Mouse (Mus musculus): ENCODE measurements around the gene Tdgf1. TPM values are rescaled to one million over a fixed set of nuclear protein-coding genes. Genes with fewer than 3 reads are reported as not detected.

Gene Tdgf1
- polyA plus RNA-seq, 1 experiment from 2014 or later, result not detected

- H3K4me1 ChIP-seq (replicated peaks), result no peaks in the 10 kb centered on the region
- no peak overlapping the region for H3K9ac ChIP-seq
- no peaks in the 10 kb centered on the region for H3K9me3 ChIP-seq
- peaks cover 7% of the 10 kb centered on the region; the same call in 1 of the 2 replicates for H3K27me3 ChIP-seq (replicated peaks)
- H3K4me3 ChIP-seq (replicated peaks), result no peak overlapping the region
- H3K36me3 ChIP-seq, result no peaks in the 10 kb centered on the region
- 56% methylated on average over 6 of the region's 6 CpGs for WGBS
- H3K4me2 ChIP-seq (replicated peaks), result no peak overlapping the region
- no peak overlapping the region for H3K27ac ChIP-seq
- no peak for ATAC-seq
Observed at GRCm38 (mm10) chr9:110952398-110952797, 6.4 kb upstream of the Tdgf1 start.

GRCm38 (mm10) chr9:110951866-110952265 lies 5.9 kb upstream of the Tdgf1 start:
- ATAC-seq, result no peak
- no peak overlapping the region for H3K9ac ChIP-seq
- 91% methylated on average over 13 of the region's 13 CpGs for WGBS
- no peaks in the 10 kb centered on the region for H3K4me1 ChIP-seq (replicated peaks)
- no peaks in the 10 kb centered on the region for H3K9me3 ChIP-seq
- H3K27ac ChIP-seq, result no peak overlapping the region
- H3K4me3 ChIP-seq (replicated peaks), result no peak overlapping the region
- peaks cover 12% of the 10 kb centered on the region for H3K27me3 ChIP-seq (replicated peaks)
- no peaks in the 10 kb centered on the region for H3K36me3 ChIP-seq
- no peak overlapping the region for H3K4me2 ChIP-seq (replicated peaks)

- Histone ChIP-seq H3K4me2 (replicated peaks) (no peak within 1 kb of the TSS), H3K27ac (no peak within 1 kb of the TSS), H3K36me3 (no peaks in the 10 kb centered on the region), H3K4me3 (replicated peaks) (no peak within 1 kb of the TSS), H3K9ac (no peak within 1 kb of the TSS), H3K9me3 (no peaks in the 10 kb centered on the region), H3K4me1 (replicated peaks) (no peaks in the 10 kb centered on the region), H3K27me3 (replicated peaks) (peaks cover 17% of the 10 kb centered on the region)
- WGBS, result 73% methylated on average over 11 of the region's 11 CpGs
- no peak for ATAC-seq
Observed at GRCm38 (mm10) chr9:110951397-110951796, 5.4 kb upstream of the Tdgf1 start, which contains the start of gene Lrrc2. Lrrc2 (plus strand) TSS chr9:110951545.

GRCm38 (mm10) chr9:110950109-110950508 lies 4.2 kb upstream of the Tdgf1 start:
- Histone ChIP-seq H3K36me3 (no peaks in the 10 kb centered on the region), H3K4me3 (replicated peaks) (no peak overlapping the region), H3K27me3 (replicated peaks) (peaks cover 23% of the 10 kb centered on the region), H3K27ac (no peak overlapping the region), H3K4me2 (replicated peaks) (no peak overlapping the region), H3K4me1 (replicated peaks) (no peaks in the 10 kb centered on the region), H3K9ac (no peak overlapping the region), H3K9me3 (no peaks in the 10 kb centered on the region)
- no peak for ATAC-seq
- 96% methylated on average over 3 of the region's 3 CpGs for WGBS

GRCm38 (mm10) chr9:110948813-110949310 lies 2.9 kb upstream of the Tdgf1 start:
- no peak overlapping the region for H3K9ac ChIP-seq
- no peaks in the 10 kb centered on the region for H3K36me3 ChIP-seq
- no peaks in the 10 kb centered on the region for H3K4me1 ChIP-seq (replicated peaks)
- no peaks in the 10 kb centered on the region for H3K9me3 ChIP-seq
- H3K27ac ChIP-seq, result no peak overlapping the region
- 48% methylated on average over 8 of the region's 8 CpGs for WGBS
- H3K4me2 ChIP-seq (replicated peaks), result no peak overlapping the region
- H3K27me3 ChIP-seq (replicated peaks), result peaks cover 23% of the 10 kb centered on the region
- no peak for ATAC-seq
- no peak overlapping the region for H3K4me3 ChIP-seq (replicated peaks)

- Histone ChIP-seq H3K9ac (no peak overlapping the region), H3K27me3 (replicated peaks) (peaks cover 20% of the 10 kb centered on the region), H3K27ac (no peak overlapping the region), H3K9me3 (no peaks in the 10 kb centered on the region), H3K4me1 (replicated peaks) (no peaks in the 10 kb centered on the region), H3K4me2 (replicated peaks) (no peak overlapping the region), H3K36me3 (no peaks in the 10 kb centered on the region), H3K4me3 (replicated peaks) (no peak overlapping the region)
- 51% methylated on average over 6 of the region's 6 CpGs for WGBS
- ATAC-seq, result no peak
Observed at GRCm38 (mm10) chr9:110947900-110948299, 1.9 kb upstream of the Tdgf1 start.

GRCm38 (mm10) chr9:110947261-110947661 lies 1.3 kb upstream of the Tdgf1 start:
- 31% methylated on average over 6 of the region's 6 CpGs for WGBS
- Histone ChIP-seq H3K27me3 (replicated peaks) (peaks cover 20% of the 10 kb centered on the region), H3K4me3 (replicated peaks) (no peak overlapping the region), H3K9ac (no peak overlapping the region), H3K9me3 (no peaks in the 10 kb centered on the region), H3K4me2 (replicated peaks) (no peak overlapping the region), H3K27ac (no peak overlapping the region), H3K36me3 (no peaks in the 10 kb centered on the region), H3K4me1 (replicated peaks) (no peaks in the 10 kb centered on the region)
- ATAC-seq, result no peak

GRCm38 (mm10) chr9:110946548-110947044 lies 638 bp upstream of the Tdgf1 start:
- WGBS, result 37% methylated on average over 20 of the region's 20 CpGs
- H3K27me3 ChIP-seq (replicated peaks), result peaks cover 20% of the 10 kb centered on the region
- no peaks in the 10 kb centered on the region for H3K9me3 ChIP-seq
- ATAC-seq, result no peak
- H3K36me3 ChIP-seq, result no peaks in the 10 kb centered on the region
- H3K4me2 ChIP-seq (replicated peaks), result no peak overlapping the region
- no peak overlapping the region for H3K27ac ChIP-seq
- H3K4me1 ChIP-seq (replicated peaks), result no peaks in the 10 kb centered on the region
- H3K4me3 ChIP-seq (replicated peaks), result no peak overlapping the region
- H3K9ac ChIP-seq, result no peak overlapping the region

- no peaks in the 10 kb centered on the region for H3K4me1 ChIP-seq (replicated peaks)
- no peak for ATAC-seq
- H3K27me3 ChIP-seq (replicated peaks), result peaks cover 20% of the 10 kb centered on the region
- H3K4me3 ChIP-seq (replicated peaks), result no peak overlapping the region
- H3K36me3 ChIP-seq, result no peaks in the 10 kb centered on the region
- H3K9ac ChIP-seq, result no peak overlapping the region
- no peaks in the 10 kb centered on the region for H3K9me3 ChIP-seq
- H3K4me2 ChIP-seq (replicated peaks), result no peak overlapping the region; the same call in 1 of the 2 replicates
- no peak overlapping the region for H3K27ac ChIP-seq
- 10% methylated on average over 18 of the region's 18 CpGs for WGBS
Observed at GRCm38 (mm10) chr9:110945343-110945742, 615 bp downstream of the Tdgf1 start.

- Histone ChIP-seq H3K27ac (no peak overlapping the region), H3K9me3 (no peaks in the 10 kb centered on the region), H3K27me3 (replicated peaks) (peaks cover 20% of the 10 kb centered on the region), H3K36me3 (no peaks in the 10 kb centered on the region), H3K4me1 (replicated peaks) (no peaks in the 10 kb centered on the region), H3K4me3 (replicated peaks) (no peak overlapping the region), H3K9ac (no peak overlapping the region), H3K4me2 (replicated peaks) (no peak overlapping the region)
- no peak for ATAC-seq
- 34% methylated on average over 13 of the region's 13 CpGs for WGBS
Observed at GRCm38 (mm10) chr9:110944265-110944664, 1.7 kb downstream of the Tdgf1 start.

- 69% methylated on average over 12 of the region's 12 CpGs for WGBS
- ATAC-seq, result no peak
- Histone ChIP-seq H3K27me3 (replicated peaks) (no peaks in the 10 kb centered on the region), H3K36me3 (no peaks in the 10 kb centered on the region), H3K4me2 (replicated peaks) (no peak overlapping the region), H3K4me3 (replicated peaks) (no peak overlapping the region), H3K9ac (no peak overlapping the region), H3K4me1 (replicated peaks) (no peaks in the 10 kb centered on the region), H3K9me3 (no peaks in the 10 kb centered on the region), H3K27ac (no peak overlapping the region)
Observed at GRCm38 (mm10) chr9:110937506-110938490, 8.2 kb downstream of the Tdgf1 start.

GRCm38 (mm10) chr9:110935941-110936340 lies 10.0 kb downstream of the Tdgf1 start:
- Histone ChIP-seq H3K9me3 (no peaks in the 10 kb centered on the region), H3K4me3 (replicated peaks) (no peak overlapping the region), H3K4me2 (replicated peaks) (no peak overlapping the region), H3K27ac (no peak overlapping the region), H3K27me3 (replicated peaks) (no peaks in the 10 kb centered on the region), H3K9ac (no peak overlapping the region), H3K36me3 (no peaks in the 10 kb centered on the region), H3K4me1 (replicated peaks) (no peaks in the 10 kb centered on the region)
- no peak for ATAC-seq
- 84% methylated on average over 7 of the region's 7 CpGs for WGBS
